Mouse (Mus musculus): ENCODE results near the gene Tgtp2.
"Not testable (repeated sequence)": the region's sequence is repeated elsewhere in the genome, so short reads cannot be mapped to it uniquely, and the experiment has no call there.

Gene Tgtp2

GRCm38 (mm10) chr11:49084875-49085274 lies 20.9 kb upstream of the Tgtp2 start:
- no peak for DNase-seq (ENCODE audit: low spot score)

DNA sequence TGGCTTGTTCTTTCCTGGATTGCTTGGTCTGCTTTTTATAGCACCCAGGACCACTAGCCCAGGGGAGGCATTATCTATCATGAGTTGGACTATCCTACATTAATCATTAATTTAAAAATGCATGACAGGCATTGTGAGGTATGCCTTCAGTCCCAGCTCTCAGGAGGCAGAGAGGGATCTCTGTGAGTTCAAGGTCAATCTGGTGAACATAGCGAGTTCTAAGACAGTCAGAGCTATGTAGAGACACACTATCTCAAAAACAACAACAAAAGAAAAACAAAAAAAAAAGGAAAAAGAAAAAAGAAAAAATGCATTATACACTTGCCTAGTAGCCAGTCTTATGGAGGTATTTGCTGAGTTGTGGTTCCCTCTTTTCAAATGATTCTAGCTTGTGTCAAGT lies 20.4 kb upstream of the Tgtp2 start:
- no peak for DNase-seq (ENCODE audit: low spot score)

- DNase-seq (ENCODE audit: low spot score), result no peak
These were observed 19.8 kb upstream of the Tgtp2 start for GRCm38 (mm10) chr11:49083808-49084207.

GRCm38 (mm10) chr11:49083146-49083545 lies 19.1 kb upstream of the Tgtp2 start:
- DNase-seq (ENCODE audit: low spot score), result no peak

GRCm38 (mm10) chr11:49081886-49082285 lies 17.9 kb upstream of the Tgtp2 start:
- no peak for DNase-seq (ENCODE audit: low spot score)

DNA sequence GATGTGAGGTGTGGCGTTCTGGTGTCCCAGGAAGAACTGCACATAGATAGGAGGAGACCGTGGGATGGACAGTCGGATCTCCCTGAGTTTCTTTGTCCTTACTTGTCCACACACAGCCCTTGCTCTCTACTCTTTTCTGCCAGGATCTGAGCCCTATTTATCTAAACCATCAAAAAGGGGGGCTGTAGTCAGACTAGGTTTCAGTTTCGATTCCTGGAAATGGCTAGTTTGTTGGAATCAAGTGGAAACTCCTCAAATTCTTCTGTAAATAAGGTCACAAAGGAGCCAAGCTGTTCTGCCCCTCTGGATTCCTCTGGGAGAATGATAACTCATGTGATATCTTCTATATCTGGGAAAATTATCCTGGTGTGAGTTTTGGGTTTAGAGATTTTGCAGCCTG lies 17.4 kb upstream of the Tgtp2 start:
- no peak for DNase-seq (ENCODE audit: low spot score)

- DNase-seq (ENCODE audit: low spot score), result no peak
These were observed 16.6 kb upstream of the Tgtp2 start for GRCm38 (mm10) chr11:49080636-49081035.

DNA sequence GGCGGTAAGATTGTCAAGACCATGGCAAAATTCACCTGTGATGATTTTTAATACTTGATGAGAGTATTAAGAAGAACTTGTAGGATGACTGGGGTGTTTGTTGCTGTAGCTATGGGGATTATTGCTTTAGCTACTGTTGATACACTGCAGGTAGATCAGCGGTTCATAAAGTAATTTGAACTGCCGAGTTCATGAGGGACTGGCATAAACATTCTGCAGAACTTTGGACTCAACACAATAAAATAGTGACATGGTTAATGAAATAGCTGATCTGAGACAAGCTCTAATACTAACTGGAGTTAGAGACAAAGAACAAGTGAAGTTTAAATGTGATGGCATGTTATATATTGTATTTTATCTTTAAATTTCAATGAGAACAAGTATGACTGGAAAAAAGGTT lies 14.7 kb upstream of the Tgtp2 start:
- DNase-seq (ENCODE audit: low spot score), result no peak

GRCm38 (mm10) chr11:49077012-49077411 lies 13.0 kb upstream of the Tgtp2 start:
- DNase-seq (ENCODE audit: low spot score), result no peak

DNA sequence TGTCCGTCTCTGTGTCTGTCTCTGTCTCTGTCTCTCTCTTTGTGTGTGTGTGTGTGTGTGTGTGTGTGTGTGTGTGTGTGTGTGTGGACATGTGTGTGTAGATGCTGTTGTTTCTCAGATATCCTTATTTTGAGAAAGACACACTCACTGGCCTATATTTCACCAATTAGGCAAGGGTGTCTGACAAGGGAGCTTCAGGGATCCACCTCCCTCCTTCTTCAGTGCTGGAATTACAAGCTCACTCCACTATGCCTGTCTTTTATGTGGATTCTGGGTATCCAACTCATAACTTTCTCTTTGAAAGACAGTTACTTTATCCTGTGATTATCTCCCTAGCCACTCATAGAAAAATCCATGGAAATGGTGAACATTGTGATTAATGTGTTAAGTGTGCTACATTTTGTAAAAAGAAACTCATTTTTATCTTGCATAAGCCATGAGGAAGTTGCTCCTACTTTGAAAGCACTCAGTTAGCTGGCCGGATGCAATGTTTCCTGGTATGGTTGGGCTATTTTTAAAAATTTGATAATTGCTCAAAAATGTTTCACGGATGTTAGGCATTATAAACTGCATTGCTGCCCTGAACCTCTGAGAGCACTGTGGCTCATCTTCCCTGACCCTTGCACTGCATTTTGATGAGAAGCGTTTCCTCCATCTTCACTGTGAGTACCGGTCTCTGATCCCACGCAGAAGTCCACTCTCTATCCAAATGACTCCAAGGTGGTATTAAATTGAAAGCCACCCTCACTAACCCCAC lies 12.2 kb upstream of the Tgtp2 start, which contains the start of gene Ifi47:
TSS of gene Ifi47 (plus strand) at position 587 of the 757 bp plus-strand sequence.
- DNase-seq (ENCODE audit: low spot score), result not testable (repeated sequence)

- DNase-seq (ENCODE audit: low spot score), result no peak
These were observed 4.4 kb upstream of the Tgtp2 start for GRCm38 (mm10) chr11:49068358-49068757.

DNA sequence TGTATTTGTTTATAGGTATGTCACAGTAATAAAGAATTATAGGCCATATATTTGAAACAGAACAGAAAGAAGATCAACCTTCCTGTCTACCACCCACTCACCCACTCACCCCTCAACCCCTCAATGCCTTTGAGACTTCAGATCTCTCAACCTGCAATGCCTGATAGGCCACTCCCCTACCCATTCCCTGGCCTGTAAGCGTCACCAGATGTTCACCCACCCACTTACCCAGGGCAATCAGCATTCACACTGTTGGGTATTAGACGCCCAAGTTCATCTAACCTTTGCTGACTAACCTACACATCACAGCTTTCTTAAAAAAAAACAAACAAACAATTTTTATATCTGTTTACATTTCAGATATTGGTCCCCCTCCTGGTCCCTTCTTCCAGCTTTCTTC lies 2.1 kb downstream of the Tgtp2 start:
- not testable (repeated sequence) for DNase-seq (ENCODE audit: low spot score)

DNA sequence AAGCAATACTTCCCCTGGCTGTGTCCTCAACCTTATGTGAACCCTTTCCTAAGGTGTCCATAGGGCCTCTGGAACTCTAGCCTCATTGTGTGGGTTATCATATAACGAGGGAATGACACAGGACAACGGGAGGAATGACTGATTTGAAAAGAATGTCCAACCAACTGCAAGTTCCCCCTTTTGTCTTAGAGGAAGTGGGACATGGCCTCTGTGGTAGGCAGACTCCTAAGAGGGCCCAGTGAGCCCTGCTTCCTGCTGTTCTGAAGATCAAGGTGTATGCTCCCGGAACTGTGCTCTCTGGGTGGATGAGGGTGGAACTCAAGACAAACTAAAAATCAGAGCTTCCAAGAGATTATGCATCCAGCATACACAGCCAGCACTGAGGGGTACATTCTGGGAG lies 3.9 kb downstream of the Tgtp2 start:
- DNase-seq (ENCODE audit: low spot score), result not testable (repeated sequence)

- not testable (repeated sequence) for DNase-seq (ENCODE audit: low spot score)
These were observed 12.1 kb downstream of the Tgtp2 start for GRCm38 (mm10) chr11:49051894-49052293.

DNA sequence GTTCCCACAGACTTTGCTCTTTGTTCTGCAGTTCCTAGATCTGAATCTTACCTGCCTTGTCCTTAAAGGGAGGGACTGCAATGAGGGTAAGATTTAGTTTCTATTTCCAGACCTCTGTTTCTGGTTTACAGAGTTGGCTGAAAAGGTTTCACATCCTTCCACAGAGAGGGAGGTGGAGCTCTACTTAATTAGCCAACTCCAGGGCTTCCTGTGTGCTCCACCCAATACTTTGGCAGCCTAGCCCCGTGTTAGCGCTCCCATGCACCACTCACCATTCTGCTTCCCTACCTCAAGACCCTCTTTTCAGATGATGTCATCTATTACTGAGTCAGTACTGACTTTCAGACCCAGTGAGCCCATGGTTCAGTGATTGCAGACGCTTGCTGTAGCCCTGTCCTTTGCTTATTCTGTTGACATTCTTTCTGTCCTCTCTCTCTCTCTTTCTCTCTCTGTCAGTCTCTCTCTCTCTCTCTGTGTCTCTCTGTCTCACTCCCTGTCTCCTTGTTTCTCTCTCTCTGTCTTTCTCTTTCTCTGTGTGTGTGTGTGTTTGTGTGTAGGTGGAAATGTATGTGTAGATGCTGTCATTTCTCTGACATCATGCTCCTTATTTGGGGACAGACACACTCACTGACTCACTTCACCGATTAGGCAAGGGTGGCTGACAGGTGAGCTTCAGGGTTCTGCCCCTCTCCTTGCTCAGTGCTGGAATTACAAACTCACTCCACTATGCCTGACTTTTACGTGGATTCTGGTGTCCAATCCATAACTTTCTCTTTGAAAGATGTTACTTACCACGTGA lies 12.7 kb downstream of the Tgtp2 start, which contains the start of gene 9930111J21Rik2:
TSS of gene 9930111J21Rik2 (minus strand) at position 150 of the 799 bp plus-strand sequence.
- DNase-seq (ENCODE audit: low spot score), result not testable (repeated sequence)

- not testable (repeated sequence) for DNase-seq (ENCODE audit: low spot score)
These were observed 13.9 kb downstream of the Tgtp2 start for GRCm38 (mm10) chr11:49050064-49050463.

DNA sequence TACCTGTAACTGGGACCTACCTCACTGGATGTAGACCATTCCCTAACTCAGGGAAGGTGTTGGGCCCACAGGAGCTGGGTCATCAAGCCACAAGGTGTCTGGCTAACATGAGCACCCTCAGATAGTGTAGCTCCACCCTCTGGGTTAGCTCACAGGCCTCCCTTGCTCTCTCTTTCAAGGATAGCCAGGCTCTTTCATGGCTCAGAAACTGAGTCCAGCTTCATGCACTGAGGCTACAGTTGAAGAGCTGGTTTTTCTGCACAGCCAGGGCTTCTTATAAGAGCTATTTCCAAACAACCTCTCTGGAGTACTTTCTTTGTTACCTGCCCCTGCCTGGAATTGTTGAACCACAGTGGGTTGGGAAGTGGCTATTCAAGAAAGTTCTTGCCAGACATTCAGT lies 51.9 kb downstream of the Tgtp2 start:
- not testable (repeated sequence) for DNase-seq (ENCODE audit: low spot score)
